Mouse (Mus musculus): ENCODE data around the gene Cux1.

- TF ChIP-seq CTCF (IDR thresholded peaks at IDR 0.05; ENCODE audit: insufficient read depth, low read depth, low read length), result no peak
- no peak for TF ChIP-seq POLR2A (IDR thresholded peaks at IDR 0.05; ENCODE audit: insufficient read depth, low read depth, low read length)
These were observed 50.7 kb downstream of the Cux1 start for GRCm38 (mm10) chr5:136516593-136516992.

Data from olfactory bulb, adult 2 months (tissue).